Mouse (Mus musculus) adrenal gland, adult 2 months (tissue): ENCODE measurements at regions not wholly inside any gene's neighbourhood (a gene's known extent, or its start where the extent isn't known, plus 50 kb on each side); places are given as distances from the start of the nearest gene placed in this dataset.

Source experiments
- DNase-seq: peaks from one replicate; pipeline ENCODE4 v3.0.0; 2021

GRCm38 (mm10) chr1:90504583-90505080 is 98.1 kb upstream of the Cops8 start:
- no peak for DNase-seq

- DNase-seq: no peak
Measured at GRCm38 (mm10) chr1:90505599-90505998, 97.2 kb upstream of the Cops8 start.

GRCm38 (mm10) chr1:90506582-90506981 is 96.2 kb upstream of the Cops8 start:
- DNase-seq: no peak

- DNase-seq: no peak
Measured at GRCm38 (mm10) chr1:90509371-90509770, 93.4 kb upstream of the Cops8 start.

GRCm38 (mm10) chr1:90513442-90514070 is 89.2 kb upstream of the Cops8 start:
- DNase-seq: no peak

GRCm38 (mm10) chr1:90514176-90514575 is 88.6 kb upstream of the Cops8 start:
- no peak for DNase-seq

GRCm38 (mm10) chr1:90518584-90519265 is 84.1 kb upstream of the Cops8 start:
- no peak for DNase-seq

GRCm38 (mm10) chr1:90519284-90520275 is 83.2 kb upstream of the Cops8 start:
- no peak for DNase-seq

- no peak for DNase-seq
Measured at GRCm38 (mm10) chr1:90522294-90522693, 80.5 kb upstream of the Cops8 start.

- no peak for DNase-seq
Measured at GRCm38 (mm10) chr1:90524641-90525220, 78.0 kb upstream of the Cops8 start.

GRCm38 (mm10) chr1:90526311-90526710 is 76.5 kb upstream of the Cops8 start:
- DNase-seq: no peak

GRCm38 (mm10) chr1:90527947-90528717 is 74.6 kb upstream of the Cops8 start:
- no peak for DNase-seq

- no peak for DNase-seq
Measured at GRCm38 (mm10) chr1:90533481-90533880, 69.3 kb upstream of the Cops8 start.

GRCm38 (mm10) chr1:90536105-90536504 is 66.7 kb upstream of the Cops8 start:
- DNase-seq: no peak

- no peak for DNase-seq
Measured at GRCm38 (mm10) chr1:90543801-90544795, 58.7 kb upstream of the Cops8 start.

- no peak for DNase-seq
Measured at GRCm38 (mm10) chr1:90544821-90545536, 57.8 kb upstream of the Cops8 start.

- DNase-seq: no peak
Measured at GRCm38 (mm10) chr1:90552644-90553043, 50.1 kb upstream of the Cops8 start.
